Mouse (Mus musculus): Measurements from ENCODE around the gene Ndrg3. TPM values are rescaled to one million over a fixed set of nuclear protein-coding genes. Genes with fewer than 3 reads are reported as not detected.
"Not testable (repeated sequence)": the region's sequence is repeated elsewhere in the genome, so short reads cannot be mapped to it uniquely, and the experiment has no call there.

The Ndrg3 gene
- polyA plus RNA-seq, 1 experiment from 2014 or later: 44.6 TPM

- not testable (repeated sequence) for H3K4me1 ChIP-seq; H3K9me3 ChIP-seq; H3K27me3 ChIP-seq (ENCODE audit: poor library complexity, severe bottlenecking); H3K36me3 ChIP-seq (replicated peaks); H3K27ac ChIP-seq; DNase-seq (ENCODE audit: extremely low spot score, low spot score); H3K4me3 ChIP-seq
- 86% methylated on average over 3 of the region's 3 CpGs for WGBS
Observed at GRCm38 (mm10) chr2:156925611-156926010, 66.2 kb downstream of the Ndrg3 start.

- 94% methylated on average over 4 of the region's 4 CpGs for WGBS
- not testable (repeated sequence) for H3K27ac ChIP-seq; H3K4me3 ChIP-seq; H3K4me1 ChIP-seq; H3K27me3 ChIP-seq (ENCODE audit: poor library complexity, severe bottlenecking); H3K9me3 ChIP-seq; H3K36me3 ChIP-seq (replicated peaks); DNase-seq (ENCODE audit: extremely low spot score, low spot score)
Observed at GRCm38 (mm10) chr2:156925075-156925474, 66.8 kb downstream of the Ndrg3 start.

- no peaks in the 10 kb centered on the region for H3K9me3 ChIP-seq
- 0 out of 2 replicates have a peak, but pooled peaks cover 6% of the 10 kb centered on the region for H3K4me1 ChIP-seq
- 66% methylated on average over 3 of the region's 3 CpGs for WGBS
- DNase-seq (ENCODE audit: extremely low spot score, low spot score): no peak
- peaks cover 4% of the 10 kb centered on the region; the same call in 1 of the 2 replicates for H3K36me3 ChIP-seq (replicated peaks)
- no peak overlapping the region for H3K4me3 ChIP-seq
- no peak overlapping the region for H3K27ac ChIP-seq
- no peaks in the 10 kb centered on the region for H3K27me3 ChIP-seq (ENCODE audit: poor library complexity, severe bottlenecking)
Observed at GRCm38 (mm10) chr2:156924210-156924898, 67.5 kb downstream of the Ndrg3 start.

GRCm38 (mm10) chr2:156923057-156923456 lies 68.8 kb downstream of the Ndrg3 start:
- Histone ChIP-seq H3K36me3 (replicated peaks) (no peaks in the 10 kb centered on the region), H3K27me3 (ENCODE audit: poor library complexity, severe bottlenecking) (no peaks in the 10 kb centered on the region), H3K4me1 (0 out of 2 replicates have a peak, but pooled peaks cover 6% of the 10 kb centered on the region), H3K4me3 (no peak overlapping the region), H3K9me3 (no peaks in the 10 kb centered on the region), H3K27ac (no peak overlapping the region)
- DNase-seq (ENCODE audit: extremely low spot score, low spot score): no peak
- WGBS: 85% methylated on average over 5 of the region's 5 CpGs

- Histone ChIP-seq H3K27ac (no peak overlapping the region), H3K4me3 (no peak overlapping the region), H3K27me3 (ENCODE audit: poor library complexity, severe bottlenecking) (no peaks in the 10 kb centered on the region), H3K36me3 (replicated peaks) (no peaks in the 10 kb centered on the region), H3K9me3 (no peaks in the 10 kb centered on the region), H3K4me1 (no peaks in the 10 kb centered on the region)
- DNase-seq (ENCODE audit: extremely low spot score, low spot score): no peak
- WGBS: 85% methylated on average over 2 of the region's 2 CpGs
Observed at GRCm38 (mm10) chr2:156919796-156920195, 72.1 kb downstream of the Ndrg3 start.

- not testable (repeated sequence) for H3K4me1 ChIP-seq; H3K27ac ChIP-seq; DNase-seq (ENCODE audit: extremely low spot score, low spot score); H3K4me3 ChIP-seq; H3K36me3 ChIP-seq (replicated peaks); H3K9me3 ChIP-seq; H3K27me3 ChIP-seq (ENCODE audit: poor library complexity, severe bottlenecking)
- 93% methylated on average over 11 of the region's 11 CpGs for WGBS
Observed at GRCm38 (mm10) chr2:156919191-156919590, 72.7 kb downstream of the Ndrg3 start.

DNA sequence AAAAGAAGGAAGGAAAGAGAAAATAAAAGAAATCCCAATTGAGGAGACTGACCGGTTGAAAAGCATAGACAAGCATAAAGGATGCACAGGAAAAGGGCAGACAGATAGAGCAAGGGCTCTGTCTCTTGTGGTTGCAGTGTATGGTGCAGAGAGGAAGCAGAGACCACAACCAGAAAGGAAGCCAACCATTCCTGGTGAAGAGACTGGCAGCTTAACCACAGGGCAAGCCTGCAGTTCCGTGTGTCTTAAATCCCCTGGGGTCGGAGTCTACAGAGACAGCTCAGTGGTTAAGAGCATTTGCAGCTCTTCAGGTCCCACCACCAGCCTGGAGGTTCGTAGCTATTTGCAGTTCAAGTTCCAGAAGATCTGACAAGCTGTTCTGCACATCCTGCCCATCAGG lies 73.3 kb downstream of the Ndrg3 start:
- 74% methylated on average over 4 of the region's 4 CpGs for WGBS
- no peak for DNase-seq (ENCODE audit: extremely low spot score, low spot score)

GRCm38 (mm10) chr2:156916419-156917125 lies 75.3 kb downstream of the Ndrg3 start:
- no peaks in the 10 kb centered on the region for H3K36me3 ChIP-seq (replicated peaks)
- no peaks in the 10 kb centered on the region for H3K4me1 ChIP-seq
- 87% methylated on average over 3 of the region's 3 CpGs for WGBS
- H3K27me3 ChIP-seq (ENCODE audit: poor library complexity, severe bottlenecking): no peaks in the 10 kb centered on the region
- no peak for DNase-seq (ENCODE audit: extremely low spot score, low spot score)
- no peak overlapping the region for H3K4me3 ChIP-seq
- H3K27ac ChIP-seq: no peak overlapping the region
- no peaks in the 10 kb centered on the region for H3K9me3 ChIP-seq

More for the DNA sequence above, 73.3 kb downstream of the Ndrg3 start:
- H3K9me3 ChIP-seq: no peaks in the 10 kb centered on the region
- no peak overlapping the region for H3K4me3 ChIP-seq
- no peaks in the 10 kb centered on the region for H3K27me3 ChIP-seq (ENCODE audit: poor library complexity, severe bottlenecking)
- H3K36me3 ChIP-seq (replicated peaks): no peaks in the 10 kb centered on the region
- H3K27ac ChIP-seq: no peak overlapping the region
- no peaks in the 10 kb centered on the region for H3K4me1 ChIP-seq

DNA sequence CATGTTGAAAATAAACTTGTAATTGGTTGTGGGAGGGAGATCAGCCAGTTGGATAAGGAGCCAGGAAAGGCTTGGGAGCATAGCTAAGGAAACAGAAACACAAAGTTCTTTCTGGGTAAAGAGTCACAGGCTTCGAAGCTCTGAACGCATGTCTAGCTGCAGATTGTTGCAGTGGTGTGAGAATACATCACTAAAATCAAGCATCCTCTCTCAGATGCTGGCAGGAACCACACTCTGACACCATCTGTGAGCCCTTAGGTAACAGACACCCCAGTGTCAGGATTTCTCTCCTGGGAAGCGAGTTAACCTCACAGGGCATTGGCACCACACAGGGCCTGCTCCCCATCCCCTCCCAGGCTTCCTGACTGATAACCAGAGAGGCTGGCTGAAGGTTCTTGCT lies 76.3 kb downstream of the Ndrg3 start:
- 75% methylated on average over 3 of the region's 3 CpGs for whole genome bisulfite sequencing
- Histone ChIP-seq H3K36me3 (replicated peaks) (no peaks in the 10 kb centered on the region), H3K4me1 (no peaks in the 10 kb centered on the region), H3K27me3 (ENCODE audit: poor library complexity, severe bottlenecking) (no peaks in the 10 kb centered on the region), H3K9me3 (no peaks in the 10 kb centered on the region), H3K27ac (no peak overlapping the region), H3K4me3 (no peak overlapping the region)
- no peak for DNase-seq (ENCODE audit: extremely low spot score, low spot score)

DNA sequence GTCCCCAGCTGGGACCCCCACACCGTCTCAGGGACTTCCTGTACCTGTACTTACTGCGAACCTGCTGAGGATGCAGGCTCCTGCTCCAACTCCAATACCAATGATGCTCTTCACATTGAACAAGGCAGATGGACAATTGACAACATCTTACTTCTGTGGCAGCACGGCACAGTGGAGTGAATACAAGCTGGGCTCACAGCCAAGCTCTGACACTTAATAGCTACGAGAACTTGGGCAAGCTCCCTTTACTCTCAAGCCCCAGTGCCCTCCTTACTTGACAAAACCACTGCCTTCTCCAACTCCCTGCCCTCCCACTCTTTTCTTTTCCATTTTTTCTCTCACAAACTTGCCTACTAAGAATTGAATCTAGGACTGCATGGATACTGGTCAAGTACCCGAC lies 78.7 kb downstream of the Ndrg3 start:
- DNase-seq (ENCODE audit: extremely low spot score, low spot score): no peak
- Histone ChIP-seq H3K9me3 (no peaks in the 10 kb centered on the region), H3K27me3 (ENCODE audit: poor library complexity, severe bottlenecking) (no peaks in the 10 kb centered on the region), H3K27ac (no peak overlapping the region), H3K36me3 (replicated peaks) (no peaks in the 10 kb centered on the region), H3K4me1 (no peaks in the 10 kb centered on the region), H3K4me3 (no peak overlapping the region)
- WGBS: 88% methylated on average over 5 of the region's 5 CpGs

DNA sequence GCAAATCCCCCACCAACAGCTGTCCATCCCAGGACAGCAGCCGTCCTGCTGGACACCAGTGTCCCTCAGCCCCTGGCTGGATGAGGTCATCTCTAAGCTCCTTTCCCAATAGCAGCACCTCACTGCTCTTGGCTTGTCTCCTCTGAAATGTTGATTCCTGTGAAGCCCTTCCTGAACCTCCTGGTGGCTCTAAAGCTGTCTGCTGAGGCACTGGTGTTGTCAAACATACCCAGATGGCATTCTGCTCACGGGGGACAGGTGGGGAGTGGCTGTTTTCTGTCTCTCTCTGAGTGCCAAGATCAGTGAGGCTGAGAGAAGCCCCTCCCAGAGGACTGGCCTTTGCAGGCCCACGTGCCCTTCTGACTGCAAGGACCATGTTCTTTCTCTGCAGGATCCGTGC lies 85.9 kb downstream of the Ndrg3 start:
- not testable (repeated sequence) for H3K9me3 ChIP-seq; H3K36me3 ChIP-seq (replicated peaks); H3K27me3 ChIP-seq (ENCODE audit: poor library complexity, severe bottlenecking); DNase-seq (ENCODE audit: extremely low spot score, low spot score); H3K4me1 ChIP-seq; H3K27ac ChIP-seq; H3K4me3 ChIP-seq
- WGBS: 48% methylated on average over 4 of the region's 4 CpGs

DNA sequence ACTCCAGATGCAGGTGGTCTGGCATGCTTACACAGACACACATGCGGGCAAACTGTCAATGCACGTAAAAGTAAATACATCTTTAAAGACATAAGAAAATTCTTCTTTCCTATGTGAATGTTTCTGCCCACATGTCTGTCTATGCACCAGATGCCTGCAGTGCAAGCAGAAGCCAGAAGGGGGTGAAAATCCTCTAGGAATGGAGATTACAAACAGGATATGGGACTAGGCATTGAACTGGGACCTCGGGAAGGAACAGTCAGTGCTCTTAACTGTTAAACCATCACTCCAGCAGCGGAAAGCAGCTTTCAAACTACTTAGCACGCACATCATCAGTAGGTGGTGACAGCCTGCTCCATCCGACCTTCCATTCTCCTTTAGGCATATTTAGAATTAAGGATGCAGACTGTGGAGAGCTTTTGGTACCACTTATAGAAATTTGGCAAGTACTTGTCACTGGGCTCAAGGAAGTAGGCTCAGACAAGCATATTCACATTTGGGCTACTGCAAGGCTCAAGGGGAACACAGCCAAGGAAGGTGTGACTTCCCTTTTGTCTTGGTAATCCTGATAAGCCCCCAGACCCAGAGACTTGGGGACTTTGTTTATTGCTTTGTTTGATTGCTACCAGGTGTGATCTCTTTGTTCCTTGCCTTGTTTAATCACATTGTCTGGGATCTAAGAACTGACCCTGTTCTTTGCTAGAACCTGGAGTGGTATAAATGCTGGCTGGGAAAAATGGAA lies 86.7 kb downstream of the Ndrg3 start:
- WGBS: 30% methylated on average over 6 of the region's 6 CpGs
- H3K9me3 ChIP-seq: no peaks in the 10 kb centered on the region
- no peaks in the 10 kb centered on the region for H3K27me3 ChIP-seq (ENCODE audit: poor library complexity, severe bottlenecking)
- H3K4me1 ChIP-seq: peaks cover 6% of the 10 kb centered on the region; the same call in 1 of the 2 replicates
- no peaks in the 10 kb centered on the region for H3K36me3 ChIP-seq (replicated peaks)
- peak; percentile 35 for DNase-seq (ENCODE audit: extremely low spot score, low spot score)
- H3K27ac ChIP-seq: no peak overlapping the region
- H3K4me3 ChIP-seq: no peak overlapping the region

DNA sequence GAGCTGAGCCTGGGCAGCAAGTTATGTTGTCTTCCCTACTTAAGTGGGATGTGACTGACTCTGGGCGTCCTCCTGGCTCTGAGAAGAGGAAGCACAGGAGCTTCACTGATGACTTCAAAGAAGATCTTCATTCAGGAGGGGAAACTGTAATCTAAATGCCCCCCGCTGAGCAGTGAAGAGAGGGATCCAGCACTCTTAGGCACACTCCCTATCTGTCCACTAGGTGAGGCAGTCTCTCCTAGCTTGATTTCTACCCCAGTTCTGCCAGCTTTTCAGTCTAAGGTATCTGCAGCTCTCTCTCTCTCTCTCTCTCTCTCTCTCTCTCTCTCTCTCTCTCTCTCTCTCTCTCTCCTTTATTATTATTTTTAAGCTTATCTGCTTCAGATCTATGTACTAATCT lies 88.5 kb downstream of the Ndrg3 start:
- no peaks in the 10 kb centered on the region for H3K27me3 ChIP-seq (ENCODE audit: poor library complexity, severe bottlenecking)
- H3K4me1 ChIP-seq: peaks cover 6% of the 10 kb centered on the region; the same call in 1 of the 2 replicates
- H3K36me3 ChIP-seq (replicated peaks): no peaks in the 10 kb centered on the region
- H3K27ac ChIP-seq: no peak overlapping the region
- H3K9me3 ChIP-seq: no peaks in the 10 kb centered on the region
- no peak overlapping the region for H3K4me3 ChIP-seq
- DNase-seq (ENCODE audit: extremely low spot score, low spot score): no peak
- WGBS: 24% methylated on average over 2 of the region's 2 CpGs

All from forebrain, embryonic 10.5 days (tissue).